Mouse (Mus musculus) ES-E14 (cell line): ENCODE results near the gene Sipa1l3. TPM values are rescaled to one million over a fixed set of nuclear protein-coding genes. Genes with fewer than 3 reads are reported as not detected.

Experiments
- DNase-seq: peaks from one replicate; pipeline ENCODE4 v3.0.0-alpha.2; 2013; ENCODE audit warnings: low read depth, low spot score
- H3K27ac ChIP-seq: 2 replicates; pipeline ENCODE4 v1.5.1; 2012; ENCODE audit warnings: low read depth, mild to moderate bottlenecking, low read length, moderate library complexity, mixed read lengths; ENCODE audit not compliant: poor library complexity, insufficient read depth, severe bottlenecking
- H3K36me3 ChIP-seq: 2 replicates; pipeline ENCODE4 v1.6.1; 2012; ENCODE audit warnings: mild to moderate bottlenecking, low read length, moderate library complexity, mixed read lengths; ENCODE audit not compliant: control insufficient read depth, poor library complexity, insufficient read depth, severe bottlenecking
- H3K4me1 ChIP-seq, 2 experiments: fragments of 150-350 bp in 1 of 2; sonication (generic) in 1 of 2; 2 replicates each; pipeline ENCODE4 v1.6.1; 2012; ENCODE audit warnings: low read length in 2 of 2, mild to moderate bottlenecking in 1 of 2, mixed read lengths in 1 of 2; ENCODE audit not compliant: control insufficient read depth in 2 of 2, insufficient read depth in 2 of 2, poor library complexity in 1 of 2
- H3K4me3 ChIP-seq, 2 experiments: fragments of 150-350 bp in 1 of 2; sonication (generic) in 1 of 2; 2 replicates each; pipeline ENCODE4 v1.5.1; 2012; ENCODE audit warnings: low read length in 2 of 2, low read depth in 1 of 2, mild to moderate bottlenecking in 1 of 2, mixed read lengths in 1 of 2; ENCODE audit not compliant: insufficient read depth in 1 of 2, poor library complexity in 1 of 2, severe bottlenecking in 1 of 2
- H3K9ac ChIP-seq: 2 replicates; pipeline ENCODE4 v1.6.1; 2012; ENCODE audit warnings: low read depth, mild to moderate bottlenecking, low read length, mixed read lengths; ENCODE audit not compliant: poor library complexity, insufficient read depth, severe bottlenecking
- H3K9me3 ChIP-seq: fragments of 150-350 bp; sonication (generic); 2 replicates; pipeline ENCODE4 v1.6.1; 2012; ENCODE audit warnings: low read depth, mild to moderate bottlenecking, low read length; ENCODE audit not compliant: control insufficient read depth, insufficient read depth
- CHD2 ChIP-seq: IDR thresholded peaks from 2 replicates; pipeline ENCODE4 v1.6.1; 2014; ENCODE audit warnings: mild to moderate bottlenecking, low read depth, low read length, inconsistent platforms
- HCFC1 ChIP-seq: IDR thresholded peaks from 2 replicates; pipeline ENCODE4 v1.6.1; 2012; ENCODE audit warnings: low read length, inconsistent platforms, borderline replicate concordance; ENCODE audit not compliant: insufficient read depth
- MAFK ChIP-seq: IDR thresholded peaks from 2 replicates; pipeline ENCODE4 v1.6.1; 2014; ENCODE audit warnings: mild to moderate bottlenecking, low read depth, low read length, inconsistent platforms; ENCODE audit not compliant: insufficient read depth
- ZC3H11A ChIP-seq: IDR thresholded peaks from 2 replicates; pipeline ENCODE4 v1.6.1; 2012; ENCODE audit warnings: low read depth, mild to moderate bottlenecking, inconsistent platforms, low read length, borderline replicate concordance
- ZNF384 ChIP-seq: IDR thresholded peaks from 2 replicates; pipeline ENCODE4 v1.6.1; 2012; ENCODE audit warnings: low read depth, low read length, inconsistent platforms
- in situ Hi-C, 2 experiments: fragments of 600-800 bp; cut with MboI; formaldehyde crosslinking; loops; one replicate each; pipeline ENCODE4 v1.15.1; 2025; ENCODE audit warnings: low sequenced_read_pairs in 2 of 2, inconsistent platforms in 1 of 2; ENCODE audit not compliant: unreplicated experiment in 2 of 2
- total RNA-seq: library from RNA; depleted of rRNA; stranded (reverse); fragments of 300-350 nt; gene quantifications from 2 replicates; pipeline ENCODE4 v1.2.3, GENCODE M21; 2012

The Sipa1l3 gene
- total RNA-seq, 1 experiment = 27.5 TPM

DNA sequence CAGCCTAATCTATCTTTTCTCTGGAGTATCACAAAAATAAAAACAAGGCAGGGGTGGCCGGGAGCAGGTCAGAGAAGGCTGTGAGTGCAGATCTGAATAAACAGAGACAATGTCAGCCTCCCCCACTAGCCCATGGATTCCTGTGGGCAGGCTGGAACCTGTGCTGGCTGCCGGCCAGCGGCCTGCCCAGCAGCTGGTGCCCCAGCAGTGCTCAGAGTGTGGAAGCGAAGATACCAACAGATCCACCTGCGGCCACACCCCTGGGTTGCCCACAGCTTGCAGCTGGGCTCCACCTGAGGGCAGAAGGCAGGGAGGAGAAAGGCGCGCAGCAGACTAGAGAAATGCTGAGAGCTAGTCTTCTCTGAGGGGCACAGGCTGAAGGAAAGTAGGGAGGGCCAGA is 47.1 kb downstream of the Sipa1l3 start:
- H3K4me3 ChIP-seq = no peak overlapping the region
- no peaks in the 10 kb centered on the region for H3K9me3 ChIP-seq
- no peak for DNase-seq
- no peak overlapping the region for H3K27ac ChIP-seq
- H3K36me3 ChIP-seq = no peaks in the 10 kb centered on the region
- in situ Hi-C loops = no loop called here
- peaks cover 6 to 17% of the 10 kb centered on the region in 2 experiments; a peak in 3 of 4 replicates for H3K4me1 ChIP-seq
- TF ChIP-seq HCFC1 (no peak), ZNF384 (no peak), MAFK (no peak), ZC3H11A (no peak), CHD2 (no peak)
- no peak overlapping the region for H3K9ac ChIP-seq

DNA sequence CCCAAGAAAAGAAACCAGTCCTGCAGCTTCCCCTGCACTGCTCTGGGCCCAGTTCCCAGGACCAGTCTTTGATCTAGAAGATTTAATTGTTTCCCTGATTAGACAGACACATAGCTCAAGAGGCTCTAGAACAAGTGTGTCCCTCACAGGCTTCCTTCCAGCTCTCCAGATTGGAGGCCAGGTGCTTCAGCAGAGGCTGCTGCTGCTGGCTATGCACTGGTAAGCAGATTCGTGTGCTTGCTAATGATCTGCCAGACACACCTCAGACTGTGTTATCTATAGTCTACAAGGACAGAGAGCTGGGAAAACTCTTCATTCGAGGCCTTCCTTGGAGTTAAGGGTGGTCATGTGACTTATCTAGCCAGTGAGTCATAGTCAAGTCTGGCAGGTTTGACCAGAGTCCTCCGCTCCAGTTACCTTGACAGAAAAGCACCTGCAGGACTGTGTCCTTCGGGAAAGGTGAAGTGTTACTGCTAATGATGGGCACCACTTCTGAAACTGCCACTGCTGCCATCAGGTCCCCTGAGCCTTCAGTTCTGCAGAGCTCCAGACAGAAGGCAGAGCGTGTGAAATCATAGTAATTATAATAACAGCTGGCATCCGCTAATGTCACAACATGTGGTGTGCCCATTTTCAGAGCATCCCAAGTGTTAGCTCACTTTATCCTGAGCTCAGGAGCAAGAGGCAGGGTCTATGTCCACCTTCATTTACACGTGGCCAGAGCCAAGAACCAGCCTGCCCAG is 48.7 kb downstream of the Sipa1l3 start:
- TF ChIP-seq ZNF384 (no peak), CHD2 (no peak), ZC3H11A (no peak), HCFC1 (no peak), MAFK (no peak)
- H3K4me1 ChIP-seq = peaks cover 1 to 11% of the 10 kb centered on the region in 2 experiments; a peak in 3 of 4 replicates
- DNase-seq = no peak
- no peak overlapping the region for H3K4me3 ChIP-seq
- in situ Hi-C loops = no loop called here
- H3K36me3 ChIP-seq = no peaks in the 10 kb centered on the region
- no peak overlapping the region for H3K9ac ChIP-seq
- H3K9me3 ChIP-seq = no peaks in the 10 kb centered on the region
- H3K27ac ChIP-seq = no peak overlapping the region

GRCm38 (mm10) chr7:29468593-29468992 is 49.8 kb downstream of the Sipa1l3 start:
- Histone ChIP-seq H3K4me3 (no peak overlapping the region), H3K4me1 (peaks cover 1 to 9% of the 10 kb centered on the region in 2 experiments; a peak in 3 of 4 replicates), H3K9me3 (no peaks in the 10 kb centered on the region), H3K27ac (no peak overlapping the region), H3K9ac (no peak overlapping the region), H3K36me3 (no peaks in the 10 kb centered on the region)
- TF ChIP-seq ZNF384 (no peak), HCFC1 (no peak), MAFK (no peak), ZC3H11A (no peak), CHD2 (no peak)
- in situ Hi-C loops = no loop called here
- DNase-seq = no peak

- Histone ChIP-seq H3K9ac (no peak overlapping the region), H3K4me3 (no peak overlapping the region), H3K36me3 (no peaks in the 10 kb centered on the region), H3K27ac (no peak overlapping the region), H3K4me1 (peaks cover 1 to 9% of the 10 kb centered on the region in 2 experiments; a peak in 3 of 4 replicates), H3K9me3 (no peaks in the 10 kb centered on the region)
- in situ Hi-C loops = no loop called here
- TF ChIP-seq ZNF384 = no peak
- no peak for TF ChIP-seq HCFC1
- no peak for TF ChIP-seq ZC3H11A
- TF ChIP-seq MAFK = no peak
- no peak for TF ChIP-seq CHD2
- no peak for DNase-seq
Measured at GRCm38 (mm10) chr7:29466585-29466984, 51.9 kb downstream of the Sipa1l3 start.

DNA sequence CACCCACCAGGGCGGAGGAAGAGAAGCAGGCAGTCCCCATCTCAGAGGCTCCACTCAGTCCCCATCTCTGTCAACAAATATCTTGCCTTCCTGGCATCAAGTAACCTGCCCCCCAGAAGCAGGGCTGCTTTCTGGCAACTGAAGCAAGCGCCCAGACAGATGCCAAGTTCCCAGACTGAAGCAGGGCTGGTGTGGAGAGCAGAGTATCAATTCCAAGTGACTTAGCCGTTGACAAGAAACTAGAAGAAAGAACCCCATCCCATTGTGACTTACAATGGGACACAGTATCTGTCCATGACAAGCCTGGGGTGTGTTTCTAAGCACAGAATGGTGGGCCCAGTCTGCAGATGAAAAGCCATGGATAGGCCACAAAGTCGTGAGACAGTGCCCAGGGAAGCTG is 52.7 kb downstream of the Sipa1l3 start:
- in situ Hi-C loops = no loop called here
- TF ChIP-seq ZNF384 (no peak), CHD2 (no peak), HCFC1 (no peak), ZC3H11A (no peak), MAFK (no peak)

More for the DNA sequence above, 52.7 kb downstream of the Sipa1l3 start:
- no peak for DNase-seq
- Histone ChIP-seq H3K27ac (no peak overlapping the region), H3K9ac (no peak overlapping the region), H3K4me1 (peaks cover 1 to 11% of the 10 kb centered on the region in 2 experiments; a peak in 3 of 4 replicates), H3K36me3 (no peaks in the 10 kb centered on the region), H3K9me3 (no peaks in the 10 kb centered on the region), H3K4me3 (no peak overlapping the region)
